Mouse (Mus musculus): ENCODE measurements around the gene Rpl35.
"Not testable (repeated sequence)": the region's sequence is repeated elsewhere in the genome, so short reads cannot be mapped to it uniquely, and the experiment has no call there.

The Rpl35 gene

GRCm38 (mm10) chr2:39005574-39006079, at the start of gene Rpl35:
Gene Rpl35 (minus strand): TSS chr2:39005624.
- DNase-seq (ENCODE audit: low read depth, low spot score): no peak

- DNase-seq (ENCODE audit: low read depth, low spot score): no peak
Observed at GRCm38 (mm10) chr2:39048515-39048914, 43.1 kb upstream of the Rpl35 start.

GRCm38 (mm10) chr2:39040215-39040614, 34.8 kb upstream of the Rpl35 start:
- no peak for DNase-seq (ENCODE audit: low read depth, low spot score)

GRCm38 (mm10) chr2:39031611-39032010, 26.2 kb upstream of the Rpl35 start:
- no peak for DNase-seq (ENCODE audit: low read depth, low spot score)

- no peak for DNase-seq (ENCODE audit: low read depth, low spot score)
Observed at GRCm38 (mm10) chr2:39020004-39020403, 14.6 kb upstream of the Rpl35 start.

- no peak for DNase-seq (ENCODE audit: low read depth, low spot score)
Observed at GRCm38 (mm10) chr2:39016581-39016980, 11.2 kb upstream of the Rpl35 start.

GRCm38 (mm10) chr2:39012768-39013279, 7.4 kb upstream of the Rpl35 start:
- DNase-seq (ENCODE audit: low read depth, low spot score): no peak

- no peak for DNase-seq (ENCODE audit: low read depth, low spot score)
Observed at GRCm38 (mm10) chr2:39011971-39012370, 6.5 kb upstream of the Rpl35 start.

- DNase-seq (ENCODE audit: low read depth, low spot score): no peak
Observed at GRCm38 (mm10) chr2:39011264-39011663, 5.8 kb upstream of the Rpl35 start.

- not testable (repeated sequence) for DNase-seq (ENCODE audit: low read depth, low spot score)
Observed at GRCm38 (mm10) chr2:39010144-39010543, 4.7 kb upstream of the Rpl35 start.

GRCm38 (mm10) chr2:39008954-39009365, 3.5 kb upstream of the Rpl35 start:
- peak; percentile 30 for DNase-seq (ENCODE audit: low read depth, low spot score)

- peak; percentile 23 for DNase-seq (ENCODE audit: low read depth, low spot score)
Observed at GRCm38 (mm10) chr2:39008350-39008851, 3.0 kb upstream of the Rpl35 start.

- peak; percentile 95 for DNase-seq (ENCODE audit: low read depth, low spot score)
Observed at GRCm38 (mm10) chr2:39007865-39008264, 2.4 kb upstream of the Rpl35 start.

GRCm38 (mm10) chr2:39006149-39006730, 816 bp upstream of the Rpl35 start:
- no peak for DNase-seq (ENCODE audit: low read depth, low spot score)

GRCm38 (mm10) chr2:39004880-39005435, 466 bp downstream of the Rpl35 start, which contains the start of gene Arpc5l:
Gene Arpc5l (plus strand): TSS chr2:39005348.
- DNase-seq (ENCODE audit: low read depth, low spot score): peak; percentile 90

GRCm38 (mm10) chr2:39004372-39004771, 1.1 kb downstream of the Rpl35 start:
- no peak for DNase-seq (ENCODE audit: low read depth, low spot score)

GRCm38 (mm10) chr2:39003512-39003911, 1.9 kb downstream of the Rpl35 start:
- DNase-seq (ENCODE audit: low read depth, low spot score): no peak

- no peak for DNase-seq (ENCODE audit: low read depth, low spot score)
Observed at GRCm38 (mm10) chr2:39003106-39003505, 2.3 kb downstream of the Rpl35 start.

- DNase-seq (ENCODE audit: low read depth, low spot score): no peak
Observed at GRCm38 (mm10) chr2:39001866-39002265, 3.6 kb downstream of the Rpl35 start.

GRCm38 (mm10) chr2:39000587-39000919, 4.9 kb downstream of the Rpl35 start:
- no peak for DNase-seq (ENCODE audit: low read depth, low spot score)

- no peak for DNase-seq (ENCODE audit: low read depth, low spot score)
Observed at GRCm38 (mm10) chr2:38999910-39000586, 5.4 kb downstream of the Rpl35 start.

- DNase-seq (ENCODE audit: low read depth, low spot score): no peak
Observed at GRCm38 (mm10) chr2:38999381-38999780, 6.0 kb downstream of the Rpl35 start.
